Mouse (Mus musculus): ENCODE data around the gene Eif6. TPM values are rescaled to one million over a fixed set of nuclear protein-coding genes. Genes with fewer than 3 reads are reported as not detected.
"Not testable (repeated sequence)": the region's sequence is repeated elsewhere in the genome, so short reads cannot be mapped to it uniquely, and the experiment has no call there.

Gene Eif6
- total RNA-seq, 1 experiment, result 199 TPM

DNA sequence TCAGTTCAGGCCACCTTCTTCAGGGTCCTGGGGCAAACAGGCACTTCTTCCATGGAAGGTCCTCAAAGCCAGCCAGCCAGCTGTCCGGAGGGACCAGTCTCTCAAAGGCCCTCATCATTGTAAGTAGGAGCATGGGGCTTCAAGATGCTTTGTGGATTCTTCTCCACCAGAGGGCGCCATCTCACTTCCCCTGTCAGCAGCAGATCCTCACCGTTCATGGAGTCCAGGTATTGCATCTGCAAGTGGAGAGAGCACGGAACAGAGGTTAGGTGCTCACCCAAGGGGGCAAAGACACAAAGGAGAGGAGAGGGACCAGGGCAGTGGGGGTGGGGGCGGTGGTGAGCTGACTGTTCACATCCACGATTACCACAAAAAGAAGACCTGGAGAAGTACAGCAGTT lies 21.6 kb upstream of the Eif6 start:
- Histone ChIP-seq H3K4me1 (ENCODE audit: control insufficient read depth in 2 of 2, insufficient read depth in 2 of 2, low read length in 2 of 2, poor library complexity in 1 of 2) (peaks cover 0 to 6% of the 10 kb centered on the region in 2 experiments; a peak in 2 of 4 replicates), H3K27ac (ENCODE audit: insufficient read depth, low read depth, low read length, poor library complexity, severe bottlenecking) (no peak overlapping the region), H3K36me3 (ENCODE audit: control insufficient read depth, insufficient read depth, low read length, poor library complexity, severe bottlenecking) (peaks cover 27% of the 10 kb centered on the region), H3K4me3 (ENCODE audit: insufficient read depth in 1 of 2, low read depth in 1 of 2, low read length in 2 of 2, poor library complexity in 1 of 2, severe bottlenecking in 1 of 2) (no peak overlapping the region), H3K9me3 (ENCODE audit: control insufficient read depth, insufficient read depth, low read depth, low read length) (no peaks in the 10 kb centered on the region), H3K9ac (ENCODE audit: insufficient read depth, low read depth, low read length, poor library complexity, severe bottlenecking) (no peak overlapping the region)
- in situ Hi-C loops (cut with MboI; ENCODE audit: low sequenced_read_pairs in 2 of 2, unreplicated experiment in 2 of 2), result no loop called here
- peak; percentile 83 for DNase-seq (ENCODE audit: low read depth, low spot score)
- TF ChIP-seq ZC3H11A (IDR thresholded peaks at IDR 0.05; ENCODE audit: borderline replicate concordance, low read depth, low read length), result peak; percentile 42; the same call in 1 of the 2 replicates
- TF ChIP-seq ZNF384 (IDR thresholded peaks at IDR 0.05; ENCODE audit: low read depth, low read length), result no peak

DNA sequence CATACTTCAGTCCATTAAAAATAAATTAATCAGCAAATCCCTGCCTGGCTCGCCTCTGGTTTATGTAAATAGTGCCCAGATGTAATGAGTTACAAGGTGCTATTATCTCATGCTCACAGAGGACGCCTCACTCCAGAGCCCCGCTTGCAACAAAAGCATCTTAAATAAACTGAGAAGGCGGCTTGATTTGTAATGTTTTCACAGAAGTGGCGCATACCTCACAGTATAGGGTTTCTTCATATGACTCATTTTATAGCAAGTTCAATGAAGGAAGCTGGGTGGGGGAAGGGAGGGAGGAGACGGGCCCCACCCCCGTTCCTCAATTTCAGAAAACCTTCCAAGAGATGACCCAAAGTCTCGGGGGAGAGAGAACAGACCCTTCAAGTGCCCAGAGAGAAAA lies 20.2 kb upstream of the Eif6 start:
- Histone ChIP-seq H3K9me3 (ENCODE audit: control insufficient read depth, insufficient read depth, low read depth, low read length) (no peaks in the 10 kb centered on the region), H3K36me3 (ENCODE audit: control insufficient read depth, insufficient read depth, low read length, poor library complexity, severe bottlenecking) (peaks cover 26% of the 10 kb centered on the region), H3K9ac (ENCODE audit: insufficient read depth, low read depth, low read length, poor library complexity, severe bottlenecking) (no peak overlapping the region), H3K4me3 (ENCODE audit: insufficient read depth in 1 of 2, low read depth in 1 of 2, low read length in 2 of 2, poor library complexity in 1 of 2, severe bottlenecking in 1 of 2) (no peak overlapping the region), H3K27ac (ENCODE audit: insufficient read depth, low read depth, low read length, poor library complexity, severe bottlenecking) (no peak overlapping the region), H3K4me1 (ENCODE audit: control insufficient read depth in 2 of 2, insufficient read depth in 2 of 2, low read length in 2 of 2, poor library complexity in 1 of 2) (peaks cover 0 to 6% of the 10 kb centered on the region in 2 experiments; a peak in 2 of 4 replicates)
- no peak for DNase-seq (ENCODE audit: low read depth, low spot score)
- in situ Hi-C loops (cut with MboI; ENCODE audit: low sequenced_read_pairs in 2 of 2, unreplicated experiment in 2 of 2), result no loop called here
- no peak for TF ChIP-seq ZC3H11A (IDR thresholded peaks at IDR 0.05; ENCODE audit: borderline replicate concordance, low read depth, low read length)
- no peak for TF ChIP-seq HCFC1 (IDR thresholded peaks at IDR 0.05; ENCODE audit: borderline replicate concordance, insufficient read depth, low read length)

DNA sequence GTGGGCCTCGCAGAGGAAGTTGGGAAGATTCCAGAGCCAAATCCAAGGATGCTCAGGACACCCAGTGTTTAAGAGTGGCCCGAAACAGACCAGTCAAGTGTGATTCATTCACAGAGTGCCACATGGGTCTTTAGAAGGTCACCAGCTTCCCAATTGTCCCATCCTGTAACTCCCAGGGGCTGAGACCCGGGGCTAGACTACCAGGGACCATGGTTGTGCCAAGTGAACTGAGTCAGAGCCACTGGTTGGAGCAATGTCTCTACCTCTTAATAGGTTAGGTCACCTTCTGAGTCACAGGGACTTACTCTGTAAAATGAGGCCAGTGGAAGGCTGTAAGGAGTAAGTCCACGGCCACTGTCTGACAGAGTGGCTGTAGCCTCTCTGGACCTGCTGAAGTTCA lies 12.2 kb upstream of the Eif6 start:
- no peaks in the 10 kb centered on the region for H3K9me3 ChIP-seq (ENCODE audit: control insufficient read depth, insufficient read depth, low read depth, low read length)
- H3K9ac ChIP-seq (ENCODE audit: insufficient read depth, low read depth, low read length, poor library complexity, severe bottlenecking), result no peak overlapping the region
- no peak overlapping the region for H3K27ac ChIP-seq (ENCODE audit: insufficient read depth, low read depth, low read length, poor library complexity, severe bottlenecking)
- H3K36me3 ChIP-seq (ENCODE audit: control insufficient read depth, insufficient read depth, low read length, poor library complexity, severe bottlenecking), result no peaks in the 10 kb centered on the region
- peaks cover 0 to 18% of the 10 kb centered on the region in 2 experiments; a peak in 2 of 4 replicates for H3K4me1 ChIP-seq (ENCODE audit: control insufficient read depth in 2 of 2, insufficient read depth in 2 of 2, low read length in 2 of 2, poor library complexity in 1 of 2)
- TF ChIP-seq ZC3H11A (IDR thresholded peaks at IDR 0.05; ENCODE audit: borderline replicate concordance, low read depth, low read length), result no peak
- TF ChIP-seq ZNF384 (IDR thresholded peaks at IDR 0.05; ENCODE audit: low read depth, low read length), result no peak
- TF ChIP-seq CHD2 (IDR thresholded peaks at IDR 0.05; ENCODE audit: low read depth, low read length), result no peak
- no peak for TF ChIP-seq HCFC1 (IDR thresholded peaks at IDR 0.05; ENCODE audit: borderline replicate concordance, insufficient read depth, low read length)
- no peak for DNase-seq (ENCODE audit: low read depth, low spot score)
- no peak overlapping the region for H3K4me3 ChIP-seq (ENCODE audit: insufficient read depth in 1 of 2, low read depth in 1 of 2, low read length in 2 of 2, poor library complexity in 1 of 2, severe bottlenecking in 1 of 2)
- in situ Hi-C loops (cut with MboI; ENCODE audit: low sequenced_read_pairs in 2 of 2, unreplicated experiment in 2 of 2), result no loop called here

DNA sequence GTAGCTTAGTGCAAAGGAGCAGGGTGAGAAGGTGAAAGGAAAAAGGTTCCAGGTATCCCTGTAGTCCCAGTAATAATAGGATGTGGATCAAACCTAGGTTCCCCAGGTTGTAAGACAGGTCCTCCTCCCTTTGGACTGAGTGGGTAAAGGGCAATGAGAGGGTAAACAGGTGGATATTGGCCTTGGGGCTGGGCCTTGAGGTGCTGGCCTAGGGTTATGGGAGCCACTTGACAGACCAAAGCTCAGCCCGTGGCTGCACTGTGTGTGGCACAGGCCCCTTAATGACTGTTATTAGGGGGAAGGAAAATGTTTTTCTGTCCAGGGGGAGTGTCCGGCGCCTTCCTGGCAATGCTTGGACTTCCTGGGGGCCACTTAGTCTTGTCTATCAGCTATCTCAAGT lies 11.2 kb upstream of the Eif6 start:
- Histone ChIP-seq H3K9me3 (ENCODE audit: control insufficient read depth, insufficient read depth, low read depth, low read length) (no peaks in the 10 kb centered on the region), H3K9ac (ENCODE audit: insufficient read depth, low read depth, low read length, poor library complexity, severe bottlenecking) (no peak overlapping the region), H3K27ac (ENCODE audit: insufficient read depth, low read depth, low read length, poor library complexity, severe bottlenecking) (no peak overlapping the region), H3K4me1 (ENCODE audit: control insufficient read depth in 2 of 2, insufficient read depth in 2 of 2, low read length in 2 of 2, poor library complexity in 1 of 2) (peaks cover 0 to 18% of the 10 kb centered on the region in 2 experiments; a peak in 2 of 4 replicates), H3K4me3 (ENCODE audit: insufficient read depth in 1 of 2, low read depth in 1 of 2, low read length in 2 of 2, poor library complexity in 1 of 2, severe bottlenecking in 1 of 2) (no peak overlapping the region), H3K36me3 (ENCODE audit: control insufficient read depth, insufficient read depth, low read length, poor library complexity, severe bottlenecking) (no peaks in the 10 kb centered on the region)
- no peak for DNase-seq (ENCODE audit: low read depth, low spot score)
- TF ChIP-seq MAFK (IDR thresholded peaks at IDR 0.05; ENCODE audit: insufficient read depth, low read depth, low read length), result no peak
- TF ChIP-seq CHD2 (IDR thresholded peaks at IDR 0.05; ENCODE audit: low read depth, low read length), result no peak
- no peak for TF ChIP-seq ZNF384 (IDR thresholded peaks at IDR 0.05; ENCODE audit: low read depth, low read length)
- TF ChIP-seq ZC3H11A (IDR thresholded peaks at IDR 0.05; ENCODE audit: borderline replicate concordance, low read depth, low read length), result no peak
- TF ChIP-seq HCFC1 (IDR thresholded peaks at IDR 0.05; ENCODE audit: borderline replicate concordance, insufficient read depth, low read length), result no peak
- in situ Hi-C loops (cut with MboI; ENCODE audit: low sequenced_read_pairs in 2 of 2, unreplicated experiment in 2 of 2), result no loop called here

DNA sequence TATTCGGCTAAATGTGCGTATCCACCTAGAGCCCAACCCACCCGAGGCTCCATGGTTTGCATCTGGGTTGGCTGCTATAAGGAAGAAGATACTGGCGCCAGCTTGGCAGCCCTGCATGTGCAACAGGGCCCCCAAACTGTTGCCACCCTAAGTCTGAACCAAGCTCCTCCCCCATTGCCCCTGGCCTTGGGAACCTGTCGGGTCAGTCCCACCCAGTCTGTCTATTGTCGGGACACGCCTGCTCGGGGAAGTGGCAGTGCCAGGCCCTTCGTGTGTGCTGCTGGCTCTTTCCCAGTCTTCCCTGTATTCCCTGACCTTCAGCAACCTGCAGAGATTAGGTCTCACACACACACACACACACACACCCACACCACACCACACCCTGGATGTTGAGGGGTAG lies 8.0 kb upstream of the Eif6 start, which contains the start of gene Fam83c:
Gene Fam83c, minus strand, starts transcription at position 123 of the 400 bp plus-strand sequence.
- Histone ChIP-seq H3K4me1 (ENCODE audit: control insufficient read depth in 2 of 2, insufficient read depth in 2 of 2, low read length in 2 of 2, poor library complexity in 1 of 2) (peaks cover 0 to 20% of the 10 kb centered on the region in 2 experiments; a peak in 2 of 4 replicates), H3K27ac (ENCODE audit: insufficient read depth, low read depth, low read length, poor library complexity, severe bottlenecking) (no peak within 1 kb of the TSS), H3K36me3 (ENCODE audit: control insufficient read depth, insufficient read depth, low read length, poor library complexity, severe bottlenecking) (no peaks in the 10 kb centered on the region), H3K9me3 (ENCODE audit: control insufficient read depth, insufficient read depth, low read depth, low read length) (no peaks in the 10 kb centered on the region), H3K4me3 (ENCODE audit: insufficient read depth in 1 of 2, low read depth in 1 of 2, low read length in 2 of 2, poor library complexity in 1 of 2, severe bottlenecking in 1 of 2) (peak within 1 kb of the TSS in 1 of 2 experiments; percentile 15; a peak in 1 of 4 replicates), H3K9ac (ENCODE audit: insufficient read depth, low read depth, low read length, poor library complexity, severe bottlenecking) (no peak within 1 kb of the TSS)
- no peak for TF ChIP-seq CHD2 (IDR thresholded peaks at IDR 0.05; ENCODE audit: low read depth, low read length)
- TF ChIP-seq ZC3H11A (IDR thresholded peaks at IDR 0.05; ENCODE audit: borderline replicate concordance, low read depth, low read length), result no peak
- no peak for TF ChIP-seq MAFK (IDR thresholded peaks at IDR 0.05; ENCODE audit: insufficient read depth, low read depth, low read length)
- no peak for TF ChIP-seq HCFC1 (IDR thresholded peaks at IDR 0.05; ENCODE audit: borderline replicate concordance, insufficient read depth, low read length)
- no peak for TF ChIP-seq ZNF384 (IDR thresholded peaks at IDR 0.05; ENCODE audit: low read depth, low read length)
- in situ Hi-C loops (cut with MboI; ENCODE audit: low sequenced_read_pairs in 2 of 2, unreplicated experiment in 2 of 2), result loop anchor here in 1 of 2 experiments (5.0 kb wide), 1 partner anchor 113 kb away; the partner anchor contains the start of gene Gdf5
- DNase-seq (ENCODE audit: low read depth, low spot score), result no peak

DNA sequence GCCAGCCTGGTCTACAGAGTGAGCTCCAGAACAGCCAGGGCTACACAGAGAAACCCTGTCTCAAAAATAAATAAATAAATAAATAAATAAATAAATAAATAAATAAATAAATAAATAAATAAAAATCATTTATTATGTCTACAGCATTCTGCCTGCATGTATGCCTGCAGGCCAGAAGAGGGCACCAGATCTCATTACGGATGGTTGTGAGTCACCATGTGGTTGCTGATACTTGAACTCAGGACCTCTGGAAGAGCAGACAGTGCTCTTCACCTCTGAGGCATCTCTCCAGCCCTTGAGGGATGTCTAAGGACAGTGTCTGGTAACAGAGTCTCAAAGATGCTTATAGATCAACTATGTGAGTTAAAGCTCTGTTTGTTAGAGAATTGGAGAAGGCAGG lies 5.4 kb upstream of the Eif6 start:
- not testable (repeated sequence) for H3K9ac ChIP-seq (ENCODE audit: insufficient read depth, low read depth, low read length, poor library complexity, severe bottlenecking); H3K9me3 ChIP-seq (ENCODE audit: control insufficient read depth, insufficient read depth, low read depth, low read length); DNase-seq (ENCODE audit: low read depth, low spot score); H3K4me3 ChIP-seq (ENCODE audit: insufficient read depth in 1 of 2, low read depth in 1 of 2, low read length in 2 of 2, poor library complexity in 1 of 2, severe bottlenecking in 1 of 2); H3K27ac ChIP-seq (ENCODE audit: insufficient read depth, low read depth, low read length, poor library complexity, severe bottlenecking); H3K36me3 ChIP-seq (ENCODE audit: control insufficient read depth, insufficient read depth, low read length, poor library complexity, severe bottlenecking)
- in situ Hi-C loops (cut with MboI; ENCODE audit: low sequenced_read_pairs in 2 of 2, unreplicated experiment in 2 of 2), result loop anchor here in 1 of 2 experiments (5.0 kb wide), 1 partner anchor 115 kb away; the partner anchor contains the start of gene Gdf5
- peaks cover 0 to 18% of the 10 kb centered on the region in 2 experiments; a peak in 2 of 4 replicates for H3K4me1 ChIP-seq (ENCODE audit: control insufficient read depth in 2 of 2, insufficient read depth in 2 of 2, low read length in 2 of 2, poor library complexity in 1 of 2)

Data from ES-E14 (cell line).